Mouse (Mus musculus): ENCODE data around the gene Olfr49.
"Not testable (repeated sequence)": the region's sequence is repeated elsewhere in the genome, so short reads cannot be mapped to it uniquely, and the experiment has no call there.

GRCm38 (mm10) chr14:54229849-54230248 is 54.9 kb downstream of the Olfr49 start:
- TF ChIP-seq POLR2A (IDR thresholded peaks at IDR 0.05; ENCODE audit: insufficient read depth, low read depth, low read length); CTCF (IDR thresholded peaks at IDR 0.05); EP300 (IDR thresholded peaks at IDR 0.05; ENCODE audit: insufficient read depth, low read depth, low read length): not testable (repeated sequence)

All from heart, adult 2 months (tissue).